Mouse (Mus musculus) myocyte (in vitro differentiated cells): ENCODE data around the gene Tbc1d10c.
A peak's percentile ranks its signal among the peaks of the same experiment; 100 is the strongest.

Experiments
- CEBPB ChIP-seq: IDR thresholded peaks from 2 replicates; pipeline ENCODE4 v1.6.1; 2011; ENCODE audit warnings: mild to moderate bottlenecking, moderate library complexity; ENCODE audit not compliant: poor library complexity, insufficient read depth, severe bottlenecking
- E2F4 ChIP-seq: IDR thresholded peaks from one replicate; pipeline ENCODE4 v1.6.1; 2011; ENCODE audit warnings: mild to moderate bottlenecking, control low read depth, moderate library complexity; ENCODE audit not compliant: insufficient read depth
- MAX ChIP-seq: IDR thresholded peaks from one replicate; pipeline ENCODE4 v1.6.1; 2011; ENCODE audit warnings: low read depth, mild to moderate bottlenecking, control low read depth
- MYOG ChIP-seq, 3 experiments: IDR thresholded peaks; one replicate each; pipeline ENCODE4 v1.6.1; 2011; ENCODE audit warnings: control low read depth in 2 of 3, low read depth in 2 of 3, mild to moderate bottlenecking in 2 of 3; ENCODE audit not compliant: insufficient read length in 2 of 3, control insufficient read depth in 1 of 3, insufficient read depth in 1 of 3
- POLR2A ChIP-seq: IDR thresholded peaks from one replicate; pipeline ENCODE4 v1.6.1; 2011; ENCODE audit warnings: low read depth, mild to moderate bottlenecking, control low read depth, moderate library complexity; ENCODE audit not compliant: insufficient read length
- SRF ChIP-seq: IDR thresholded peaks from one replicate; pipeline ENCODE4 v1.6.1; 2011; ENCODE audit warnings: low read depth; ENCODE audit not compliant: control insufficient read depth, insufficient read length
- TCF12 ChIP-seq: IDR thresholded peaks from one replicate; pipeline ENCODE4 v1.6.1; 2011; ENCODE audit warnings: mild to moderate bottlenecking, control low read depth; ENCODE audit not compliant: poor library complexity, insufficient read depth, severe bottlenecking

GRCm38 (mm10) chr19:4231253-4232185, 40.4 kb upstream of the Tbc1d10c start, which contains the start of gene Pold4:
- TF ChIP-seq CEBPB (no peak), SRF (no peak), POLR2A (peak; percentile 82), TCF12 (no peak), MAX (no peak), MYOG (IDR thresholded peaks at IDR 0.05; ENCODE audit: control insufficient read depth in 1 of 3, insufficient read depth in 1 of 3, insufficient read length in 2 of 3, low read depth in 2 of 3) (peak in 1 of 3 experiments; percentile 66), E2F4 (no peak)
